Mouse (Mus musculus) kidney, postnatal 25 days (tissue): ENCODE measurements around the gene Ndufa11.

Experiments used
- DNase-seq, 2 experiments: peaks; one replicate each; pipeline ENCODE4 v3.0.0; 2021; ENCODE audit warnings: mixed read lengths in 2 of 2

Ndufa11 gene

GRCm38 (mm10) chr17:56717363-56718058 lies at the start of gene Ndufa11, which contains the start of gene Vmac:
Gene Ndufa11 (plus strand): TSS chr17:56717767.
Gene Vmac (minus strand): TSS chr17:56718022.
- DNase-seq, result peak; percentile 98 to 99

GRCm38 (mm10) chr17:56668384-56669144 lies 49.0 kb upstream of the Ndufa11 start:
- peak; percentile 85 to 89 for DNase-seq

- DNase-seq, result no peak
Observed at GRCm38 (mm10) chr17:56669766-56670165, 47.8 kb upstream of the Ndufa11 start.

GRCm38 (mm10) chr17:56672941-56673646 lies 44.5 kb upstream of the Ndufa11 start, which contains the start of gene Ranbp3:
Gene Ranbp3 (plus strand): TSS chr17:56673294.
- peak; percentile 98 to 100 for DNase-seq

GRCm38 (mm10) chr17:56673647-56674416 lies 43.7 kb upstream of the Ndufa11 start:
- DNase-seq, result peak in 1 of 2 experiments; percentile 48

- DNase-seq, result no peak
Observed at GRCm38 (mm10) chr17:56681791-56682190, 35.8 kb upstream of the Ndufa11 start.

- DNase-seq, result no peak
Observed at GRCm38 (mm10) chr17:56682880-56683279, 34.7 kb upstream of the Ndufa11 start.

- DNase-seq, result no peak
Observed at GRCm38 (mm10) chr17:56683546-56684140, 33.9 kb upstream of the Ndufa11 start.

GRCm38 (mm10) chr17:56684649-56685048 lies 32.9 kb upstream of the Ndufa11 start:
- DNase-seq, result no peak

GRCm38 (mm10) chr17:56686801-56687200 lies 30.8 kb upstream of the Ndufa11 start:
- DNase-seq, result no peak

GRCm38 (mm10) chr17:56688045-56688444 lies 29.5 kb upstream of the Ndufa11 start:
- DNase-seq, result no peak

GRCm38 (mm10) chr17:56688689-56689088 lies 28.9 kb upstream of the Ndufa11 start:
- no peak for DNase-seq

- DNase-seq, result no peak
Observed at GRCm38 (mm10) chr17:56693395-56693794, 24.2 kb upstream of the Ndufa11 start.

- DNase-seq, result peak; percentile 59 to 71
Observed at GRCm38 (mm10) chr17:56693851-56694310, 23.7 kb upstream of the Ndufa11 start.

GRCm38 (mm10) chr17:56700451-56700850 lies 17.1 kb upstream of the Ndufa11 start:
- DNase-seq, result no peak

GRCm38 (mm10) chr17:56703038-56703437 lies 14.5 kb upstream of the Ndufa11 start:
- no peak for DNase-seq

GRCm38 (mm10) chr17:56706515-56706914 lies 11.1 kb upstream of the Ndufa11 start:
- DNase-seq, result no peak

- no peak for DNase-seq
Observed at GRCm38 (mm10) chr17:56708692-56709091, 8.9 kb upstream of the Ndufa11 start.

GRCm38 (mm10) chr17:56709708-56710107 lies 7.9 kb upstream of the Ndufa11 start:
- no peak for DNase-seq

- no peak for DNase-seq
Observed at GRCm38 (mm10) chr17:56715360-56715759, 2.2 kb upstream of the Ndufa11 start.

GRCm38 (mm10) chr17:56715914-56716654 lies 1.5 kb upstream of the Ndufa11 start:
- DNase-seq, result no peak
